Mouse (Mus musculus) heart, embryonic 13.5 days (tissue): ENCODE results near the gene Hdac4. TPM values are rescaled to one million over a fixed set of nuclear protein-coding genes. Genes with fewer than 3 reads are reported as not detected.

Experiments used
- ATAC-seq: fragments of 200-750 bp; cut with Nextera tagmentation; 2 replicates; pipeline ENCODE4 v1.8.0; 2017; ENCODE audit warnings: moderate TSS enrichment; ENCODE audit not compliant: insufficient number of reproducible peaks, low FRiP score, low TSS enrichment; ENCODE audit errors: extremely low read depth
- H3K27ac ChIP-seq: fragments of 300-500 bp; sonication (generic); replicated peaks from 2 replicates; pipeline ENCODE4 v1.5.1; 2015; ENCODE audit warnings: moderate library complexity, mild to moderate bottlenecking, inconsistent platforms
- H3K27me3 ChIP-seq: fragments of 300-500 bp; sonication (generic); replicated peaks from 2 replicates; pipeline ENCODE4 v1.6.1; 2015; ENCODE audit warnings: mild to moderate bottlenecking, inconsistent platforms
- H3K36me3 ChIP-seq: fragments of 300-500 bp; sonication (generic); 2 replicates; pipeline ENCODE4 v1.6.1; 2015; ENCODE audit warnings: mild to moderate bottlenecking, inconsistent platforms
- H3K4me1 ChIP-seq: fragments of 300-500 bp; sonication (generic); 2 replicates; pipeline ENCODE4 v1.6.1; 2015; ENCODE audit warnings: inconsistent platforms
- H3K4me2 ChIP-seq: fragments of 300-500 bp; sonication (generic); 2 replicates; pipeline ENCODE4 v1.6.1; 2015; ENCODE audit warnings: inconsistent platforms, mild to moderate bottlenecking, moderate library complexity
- H3K4me3 ChIP-seq: fragments of 300-500 bp; sonication (generic); 2 replicates; pipeline ENCODE4 v1.5.1; 2015; ENCODE audit warnings: moderate library complexity, mild to moderate bottlenecking, inconsistent platforms
- H3K9ac ChIP-seq: fragments of 300-500 bp; sonication (generic); 2 replicates; pipeline ENCODE4 v1.6.1; 2015; ENCODE audit warnings: inconsistent platforms, mild to moderate bottlenecking, moderate library complexity
- H3K9me3 ChIP-seq: fragments of 300-500 bp; sonication (generic); 2 replicates; pipeline ENCODE4 v1.6.1; 2016; ENCODE audit warnings: inconsistent platforms
- WGBS: fragments of 180-500 bp; shearing (Covaris S2); methylation state at CpG from one replicate; pipeline ENCODE4 v1.1.7; 2015; ENCODE audit warnings: mixed read lengths; 5-methylcytosine and 5-hydroxymethylcytosine counted together
- polyA plus RNA-seq: library from polyadenylated mRNA; unstranded; fragments of >200 nt; fragmentation: Nextera tagmentation; extraction: Ambion mirVana; gene quantifications from 2 replicates; pipeline ENCODE4 v1.2.1, GENCODE M21; 2015

Hdac4 gene
- polyA plus RNA-seq, 1 experiment from 2014 or later: 8.4 TPM

DNA sequence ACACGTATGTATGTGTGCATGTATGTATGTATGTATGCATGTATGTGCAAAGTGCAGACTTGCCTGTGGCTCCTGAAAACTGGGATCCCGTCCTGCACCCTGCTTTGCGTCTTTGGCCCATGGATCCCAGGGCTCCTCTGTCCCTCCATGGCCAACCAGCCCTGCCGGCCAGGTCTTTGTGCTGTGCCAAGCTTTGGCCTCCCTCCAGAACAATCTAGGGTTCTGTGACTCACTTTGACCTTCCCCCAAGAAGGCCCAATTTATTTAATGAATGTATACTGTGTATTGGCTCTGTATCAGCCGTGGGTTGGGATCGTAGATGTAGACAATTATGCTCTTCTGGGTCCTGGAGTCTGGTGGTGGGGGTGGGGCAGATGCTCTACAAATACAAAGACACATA, 290.2 kb downstream of the Hdac4 start:
- WGBS: 69% methylated on average over 6 of the region's 6 CpGs
- ATAC-seq: no peak
- H3K36me3 ChIP-seq: no peaks in the 10 kb centered on the region
- peaks cover 20% of the 10 kb centered on the region; the same call in 1 of the 2 replicates for H3K27me3 ChIP-seq
- no peak overlapping the region for H3K27ac ChIP-seq
- H3K9me3 ChIP-seq: no peaks in the 10 kb centered on the region
- H3K4me3 ChIP-seq: no peak overlapping the region
- H3K4me1 ChIP-seq: peaks cover 4% of the 10 kb centered on the region; the same call in 1 of the 2 replicates
- H3K4me2 ChIP-seq: no peak overlapping the region
- no peak overlapping the region for H3K9ac ChIP-seq

DNA sequence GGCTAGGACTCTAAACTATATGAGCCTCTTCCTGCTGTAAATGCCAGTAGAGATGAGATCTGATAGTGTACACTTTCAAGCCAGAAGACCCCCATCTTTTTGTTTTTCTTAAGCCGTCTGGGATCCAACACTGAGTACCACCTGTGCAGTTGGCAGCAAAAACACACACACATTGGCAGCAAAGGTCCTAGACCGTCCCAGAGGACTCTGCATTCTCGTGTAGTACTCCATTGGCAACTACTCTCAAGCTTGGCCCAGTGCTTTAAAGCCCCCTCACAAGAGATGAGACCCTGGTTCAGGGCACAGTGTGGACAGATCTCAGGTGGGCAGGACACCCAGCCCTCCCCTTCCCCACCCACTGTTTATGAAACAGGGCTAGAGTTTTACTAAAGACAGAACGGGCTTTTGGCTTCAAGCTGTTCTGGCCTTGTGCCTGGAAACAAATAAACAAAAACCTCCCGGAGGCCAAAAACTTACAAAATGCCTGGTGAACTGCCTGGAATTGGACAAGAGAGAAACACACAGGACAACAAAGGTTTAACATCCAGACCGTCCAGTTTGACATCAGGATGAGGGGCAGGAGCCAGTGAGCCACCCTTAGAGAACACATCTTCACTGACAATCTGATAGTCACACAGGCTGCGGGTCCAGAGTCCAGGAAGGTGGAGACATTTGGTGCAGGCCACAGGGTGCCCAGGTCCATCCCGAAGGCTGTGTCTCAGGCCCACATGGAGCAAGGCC, 292.1 kb downstream of the Hdac4 start:
- H3K9me3 ChIP-seq: no peaks in the 10 kb centered on the region
- H3K36me3 ChIP-seq: no peaks in the 10 kb centered on the region
- no peaks in the 10 kb centered on the region for H3K4me1 ChIP-seq
- H3K4me3 ChIP-seq: no peak overlapping the region
- peaks cover 20% of the 10 kb centered on the region; the same call in 1 of the 2 replicates for H3K27me3 ChIP-seq
- no peak overlapping the region for H3K9ac ChIP-seq
- no peak overlapping the region for H3K4me2 ChIP-seq
- no peak overlapping the region for H3K27ac ChIP-seq
- no peak for ATAC-seq
- WGBS: 68% methylated on average over 8 of the region's 8 CpGs

DNA sequence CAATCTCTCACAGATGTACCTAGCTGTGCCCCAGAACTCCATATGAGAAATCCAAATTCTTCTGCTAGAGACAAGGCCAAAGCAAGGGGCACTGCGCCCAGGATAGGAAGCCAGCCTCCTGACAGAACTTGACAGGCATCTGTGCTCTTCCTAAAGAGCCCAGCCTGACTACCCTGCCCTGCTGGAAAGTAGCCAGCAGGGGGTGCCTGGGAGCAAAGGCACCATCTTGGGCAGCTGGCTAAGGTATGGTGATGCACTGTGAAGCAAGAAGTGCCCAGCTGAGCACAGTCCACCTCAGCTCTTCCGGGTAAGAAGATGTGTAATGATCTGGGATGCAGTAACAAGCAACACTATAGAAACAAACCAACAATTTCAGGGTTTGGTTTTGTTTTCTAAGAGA, 298.4 kb downstream of the Hdac4 start:
- Histone ChIP-seq H3K36me3 (no peaks in the 10 kb centered on the region), H3K27me3 (no peaks in the 10 kb centered on the region), H3K4me1 (no peaks in the 10 kb centered on the region), H3K9me3 (0 out of 2 replicates have a peak, but pooled peaks cover 5% of the 10 kb centered on the region), H3K27ac (no peak overlapping the region), H3K4me3 (no peak overlapping the region), H3K9ac (no peak overlapping the region), H3K4me2 (no peak overlapping the region)
- no peak for ATAC-seq
- 77% methylated on average over 2 of the region's 2 CpGs for WGBS

DNA sequence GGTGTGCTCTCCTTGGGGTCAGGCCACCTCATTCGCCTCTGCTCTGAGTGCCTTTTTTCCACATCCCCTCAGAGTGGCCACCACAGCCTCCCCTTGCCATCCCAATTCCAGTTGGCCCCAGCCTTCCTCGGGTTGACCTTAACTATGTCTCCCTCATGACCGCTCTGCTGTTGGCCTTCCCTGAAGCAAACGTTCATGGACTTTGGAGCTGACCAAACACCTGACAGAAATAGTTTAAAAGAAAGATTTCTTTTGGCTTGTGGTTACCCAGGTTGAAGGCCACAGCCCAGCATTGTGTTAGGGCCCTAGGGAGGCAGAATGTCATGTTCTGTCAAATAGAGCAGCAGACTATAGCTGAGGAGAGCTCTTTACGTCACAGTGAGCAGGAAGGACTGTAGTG, 301.2 kb downstream of the Hdac4 start:
- Histone ChIP-seq H3K4me3 (no peak overlapping the region), H3K9ac (no peak overlapping the region), H3K4me1 (no peaks in the 10 kb centered on the region), H3K9me3 (0 out of 2 replicates have a peak, but pooled peaks cover 5% of the 10 kb centered on the region), H3K27me3 (no peaks in the 10 kb centered on the region), H3K27ac (no peak overlapping the region), H3K4me2 (no peak overlapping the region), H3K36me3 (no peaks in the 10 kb centered on the region)
- 82% methylated on average over 5 of the region's 5 CpGs for WGBS
- ATAC-seq: no peak

DNA sequence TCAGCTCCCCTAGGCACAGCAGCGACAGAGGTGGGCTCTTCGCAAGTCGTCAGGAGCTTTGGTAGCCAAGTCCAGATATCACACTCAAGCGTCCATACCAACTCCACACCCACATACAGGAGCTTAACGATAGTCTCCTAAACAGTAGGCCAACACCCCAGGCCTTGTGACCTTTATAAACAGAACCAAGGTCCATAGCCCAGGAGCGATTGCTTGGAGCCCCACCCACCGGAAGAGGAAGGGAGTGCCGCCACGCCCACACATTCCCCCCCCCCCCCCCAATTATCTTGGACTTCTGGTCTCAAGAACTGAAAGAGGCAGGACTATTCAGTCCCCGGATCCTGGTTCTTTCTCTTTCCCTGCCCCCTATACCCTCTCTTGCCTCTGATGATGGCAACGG, 301.9 kb downstream of the Hdac4 start:
- 0 out of 2 replicates have a peak, but pooled peaks cover 5% of the 10 kb centered on the region for H3K9me3 ChIP-seq
- no peaks in the 10 kb centered on the region for H3K4me1 ChIP-seq
- H3K9ac ChIP-seq: no peak overlapping the region
- no peak overlapping the region for H3K27ac ChIP-seq
- H3K4me3 ChIP-seq: no peak overlapping the region
- no peaks in the 10 kb centered on the region for H3K36me3 ChIP-seq
- no peaks in the 10 kb centered on the region for H3K27me3 ChIP-seq
- H3K4me2 ChIP-seq: no peak overlapping the region
- no peak for ATAC-seq
- WGBS: 84% methylated on average over 11 of the region's 11 CpGs

DNA sequence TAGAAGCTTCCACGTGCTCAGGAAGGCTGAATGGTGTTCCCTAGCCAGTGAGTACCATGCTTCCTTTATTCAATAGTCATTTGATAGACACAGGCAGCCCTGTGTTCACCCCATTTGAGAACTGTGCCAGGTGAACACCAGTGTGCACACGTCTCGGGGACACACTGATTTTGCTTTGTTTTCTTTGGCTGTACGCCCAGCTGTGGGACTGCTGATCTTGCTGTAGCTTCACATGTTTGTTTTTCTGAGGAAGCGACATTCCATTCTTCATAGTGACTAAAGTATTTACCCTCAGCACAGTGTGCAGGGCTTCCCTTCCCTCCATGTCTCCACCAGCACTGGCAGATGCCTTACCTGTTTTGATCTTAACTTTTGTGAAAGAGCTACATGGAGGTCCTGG, 312.4 kb downstream of the Hdac4 start:
- WGBS: 49% methylated on average over 5 of the region's 5 CpGs
- ATAC-seq: no peak
- H3K27ac ChIP-seq: no peak overlapping the region

DNA sequence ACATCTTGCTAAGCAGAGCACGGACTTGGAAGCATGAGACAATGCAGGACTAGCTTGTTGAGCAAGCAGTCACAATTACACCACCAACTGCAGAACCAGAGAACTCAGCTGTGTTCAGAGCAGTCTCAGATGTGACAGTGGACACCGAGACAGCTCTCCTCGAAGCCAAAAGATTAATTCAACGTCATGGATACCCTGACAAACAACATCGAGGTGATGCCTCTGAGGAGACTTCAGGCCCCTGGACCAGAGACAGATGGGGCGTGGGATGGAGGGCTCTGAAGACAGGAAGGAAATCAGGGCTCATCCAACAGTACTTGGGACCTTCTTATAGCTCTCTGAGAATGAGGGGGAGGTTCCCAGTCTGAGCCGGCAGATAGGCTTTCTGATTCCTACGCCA, 314.6 kb downstream of the Hdac4 start:
- Histone ChIP-seq H3K9me3 (peaks cover 15% of the 10 kb centered on the region), H3K4me3 (no peak overlapping the region), H3K36me3 (no peaks in the 10 kb centered on the region), H3K27ac (no peak overlapping the region), H3K4me2 (no peak overlapping the region), H3K9ac (no peak overlapping the region), H3K4me1 (peaks cover 18% of the 10 kb centered on the region), H3K27me3 (no peaks in the 10 kb centered on the region)
- ATAC-seq: no peak
- WGBS: 49% methylated on average over 8 of the region's 8 CpGs

More for the DNA sequence above, 312.4 kb downstream of the Hdac4 start:
- no peaks in the 10 kb centered on the region for H3K36me3 ChIP-seq
- peaks cover 15% of the 10 kb centered on the region for H3K9me3 ChIP-seq
- H3K4me3 ChIP-seq: no peak overlapping the region
- H3K4me1 ChIP-seq: peaks cover 17% of the 10 kb centered on the region
- no peaks in the 10 kb centered on the region for H3K27me3 ChIP-seq
- H3K9ac ChIP-seq: no peak overlapping the region
- no peak overlapping the region for H3K4me2 ChIP-seq

DNA sequence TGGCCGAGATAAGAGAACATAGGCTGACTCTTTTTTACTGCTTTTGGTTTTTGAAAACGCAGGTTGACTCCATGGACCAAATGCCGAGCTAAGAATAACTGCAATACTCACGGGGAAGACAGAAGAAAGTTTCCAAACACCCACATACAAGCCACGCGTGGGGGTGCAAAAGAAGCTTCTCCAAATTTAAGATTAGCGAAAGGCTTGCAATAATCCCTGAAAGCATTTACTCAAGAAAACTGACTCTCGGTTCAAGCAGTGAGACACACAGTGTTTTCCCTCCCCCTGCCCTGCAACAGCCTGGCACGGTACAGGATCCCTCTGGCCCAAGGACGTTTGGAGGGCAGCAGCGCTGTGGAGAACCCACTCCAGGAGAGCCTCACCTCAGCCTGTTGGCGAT, 315.3 kb downstream of the Hdac4 start:
- Histone ChIP-seq H3K4me2 (no peak overlapping the region), H3K27me3 (no peaks in the 10 kb centered on the region), H3K9ac (no peak overlapping the region), H3K9me3 (peaks cover 15% of the 10 kb centered on the region), H3K4me3 (no peak overlapping the region), H3K27ac (no peak overlapping the region), H3K36me3 (no peaks in the 10 kb centered on the region), H3K4me1 (peaks cover 20% of the 10 kb centered on the region)
- ATAC-seq: no peak
- 74% methylated on average over 12 of the region's 12 CpGs for WGBS
